Mouse (Mus musculus): ENCODE measurements around the gene Smurf2. TPM values are rescaled to one million over a fixed set of nuclear protein-coding genes. Genes with fewer than 3 reads are reported as not detected.
"Not testable (repeated sequence)": the region's sequence is repeated elsewhere in the genome, so short reads cannot be mapped to it uniquely, and the experiment has no call there.

Gene Smurf2
- total and polyA plus RNA-seq, 3 experiments = 2.2 to 28.1 (median 20.0) TPM

- peaks cover 40% of the 10 kb centered on the region for H3K4me1 ChIP-seq (ENCODE audit: insufficient read depth, low read depth, low read length)
Observed at GRCm38 (mm10) chr11:106785043-106785442, 135.5 kb downstream of the Smurf2 start.

GRCm38 (mm10) chr11:106784476-106784875, 136.0 kb downstream of the Smurf2 start:
- Histone ChIP-seq H3K27me3 (ENCODE audit: insufficient read depth, low read length) (no peaks in the 10 kb centered on the region), H3K4me1 (ENCODE audit: insufficient read depth, low read depth, low read length) (peaks cover 46% of the 10 kb centered on the region), H3K36me3 (replicated peaks) (peaks cover 66% of the 10 kb centered on the region), H3K9me3 (replicated peaks) (no peaks in the 10 kb centered on the region), H3K4me3 (ENCODE audit: low read depth, low read length) (no peak overlapping the region)
- ATAC-seq (ENCODE audit: extremely low read depth, insufficient number of reproducible peaks, low FRiP score, poor library complexity, severe bottlenecking) (no peak), DNase-seq (ENCODE audit: low spot score) (no peak)
- TF ChIP-seq GATA1 (IDR thresholded peaks at IDR 0.05; ENCODE audit: borderline replicate concordance, low read length) = no peak
- no peak for TF ChIP-seq CTCF (IDR thresholded peaks at IDR 0.05; ENCODE audit: low read depth, low read length)
- TF ChIP-seq POLR2AphosphoS5 (IDR thresholded peaks at IDR 0.05; ENCODE audit: insufficient replicate concordance, low read depth, low read length) = no peak
- no peak for TF ChIP-seq GATA2 (IDR thresholded peaks at IDR 0.05; ENCODE audit: borderline replicate concordance, low read depth, low read length)
- TF ChIP-seq TAL1 (conservative IDR thresholded peaks at IDR 0.05; ENCODE audit: low read depth, low read length) = no peak

More at GRCm38 (mm10) chr11:106785043-106785442, 135.5 kb downstream of the Smurf2 start:
- Histone ChIP-seq H3K36me3 (replicated peaks) (peaks cover 61% of the 10 kb centered on the region), H3K9me3 (replicated peaks) (no peaks in the 10 kb centered on the region), H3K4me3 (ENCODE audit: low read depth, low read length) (no peak overlapping the region), H3K27me3 (ENCODE audit: insufficient read depth, low read length) (no peaks in the 10 kb centered on the region)
- TF ChIP-seq TAL1 (conservative IDR thresholded peaks at IDR 0.05; ENCODE audit: low read depth, low read length) = no peak
- TF ChIP-seq GATA1 (IDR thresholded peaks at IDR 0.05; ENCODE audit: borderline replicate concordance, low read length) = no peak
- TF ChIP-seq GATA2 (IDR thresholded peaks at IDR 0.05; ENCODE audit: borderline replicate concordance, low read depth, low read length) = no peak
- no peak for TF ChIP-seq CTCF (IDR thresholded peaks at IDR 0.05; ENCODE audit: low read depth, low read length)
- no peak for TF ChIP-seq POLR2AphosphoS5 (IDR thresholded peaks at IDR 0.05; ENCODE audit: insufficient replicate concordance, low read depth, low read length)
- no peak for ATAC-seq (ENCODE audit: extremely low read depth, insufficient number of reproducible peaks, low FRiP score, poor library complexity, severe bottlenecking)
- DNase-seq (ENCODE audit: low spot score) = no peak

- TF ChIP-seq GATA1 (IDR thresholded peaks at IDR 0.05; ENCODE audit: borderline replicate concordance, low read length) (no peak), CTCF (IDR thresholded peaks at IDR 0.05; ENCODE audit: low read depth, low read length) (no peak), TAL1 (conservative IDR thresholded peaks at IDR 0.05; ENCODE audit: low read depth, low read length) (no peak), GATA2 (IDR thresholded peaks at IDR 0.05; ENCODE audit: borderline replicate concordance, low read depth, low read length) (no peak), POLR2AphosphoS5 (IDR thresholded peaks at IDR 0.05; ENCODE audit: insufficient replicate concordance, low read depth, low read length) (no peak; the same call in 1 of the 2 replicates)
- Histone ChIP-seq H3K4me3 (ENCODE audit: low read depth, low read length) (no peak overlapping the region; the same call in 1 of the 2 replicates), H3K4me1 (ENCODE audit: insufficient read depth, low read depth, low read length) (peaks cover 46% of the 10 kb centered on the region), H3K9me3 (replicated peaks) (no peaks in the 10 kb centered on the region), H3K27me3 (ENCODE audit: insufficient read depth, low read length) (no peaks in the 10 kb centered on the region), H3K36me3 (replicated peaks) (peaks cover 66% of the 10 kb centered on the region)
- ATAC-seq (ENCODE audit: extremely low read depth, insufficient number of reproducible peaks, low FRiP score, poor library complexity, severe bottlenecking) = no peak
- DNase-seq (ENCODE audit: low spot score) = no peak
Observed at GRCm38 (mm10) chr11:106782841-106783764, 137.4 kb downstream of the Smurf2 start.

- DNase-seq (ENCODE audit: low spot score); H3K4me3 ChIP-seq (ENCODE audit: low read depth, low read length); H3K27me3 ChIP-seq (ENCODE audit: insufficient read depth, low read length); ATAC-seq (ENCODE audit: extremely low read depth, insufficient number of reproducible peaks, low FRiP score, poor library complexity, severe bottlenecking); H3K9me3 ChIP-seq (replicated peaks): not testable (repeated sequence)
- H3K36me3 ChIP-seq (replicated peaks) = peaks cover 65% of the 10 kb centered on the region
- peaks cover 53% of the 10 kb centered on the region for H3K4me1 ChIP-seq (ENCODE audit: insufficient read depth, low read depth, low read length)
Observed at GRCm38 (mm10) chr11:106782271-106782670, 138.2 kb downstream of the Smurf2 start.

- TF ChIP-seq GATA1 (IDR thresholded peaks at IDR 0.05; ENCODE audit: borderline replicate concordance, low read length) (no peak), POLR2AphosphoS5 (IDR thresholded peaks at IDR 0.05; ENCODE audit: insufficient replicate concordance, low read depth, low read length) (no peak), CTCF (IDR thresholded peaks at IDR 0.05; ENCODE audit: low read depth, low read length) (no peak), GATA2 (IDR thresholded peaks at IDR 0.05; ENCODE audit: borderline replicate concordance, low read depth, low read length) (no peak), TAL1 (conservative IDR thresholded peaks at IDR 0.05; ENCODE audit: low read depth, low read length) (no peak)
- Histone ChIP-seq H3K4me1 (ENCODE audit: insufficient read depth, low read depth, low read length) (peaks cover 48% of the 10 kb centered on the region), H3K27me3 (ENCODE audit: insufficient read depth, low read length) (no peaks in the 10 kb centered on the region), H3K9me3 (replicated peaks) (no peaks in the 10 kb centered on the region), H3K36me3 (replicated peaks) (peaks cover 67% of the 10 kb centered on the region), H3K4me3 (ENCODE audit: low read depth, low read length) (no peak overlapping the region)
- ATAC-seq (ENCODE audit: extremely low read depth, insufficient number of reproducible peaks, low FRiP score, poor library complexity, severe bottlenecking) (no peak), DNase-seq (ENCODE audit: low spot score) (no peak)
Observed at GRCm38 (mm10) chr11:106780590-106781220, 139.8 kb downstream of the Smurf2 start.

- Histone ChIP-seq H3K36me3 (replicated peaks) (peaks cover 67% of the 10 kb centered on the region), H3K27me3 (ENCODE audit: insufficient read depth, low read length) (no peaks in the 10 kb centered on the region), H3K4me1 (ENCODE audit: insufficient read depth, low read depth, low read length) (peaks cover 43% of the 10 kb centered on the region), H3K9me3 (replicated peaks) (no peaks in the 10 kb centered on the region), H3K4me3 (ENCODE audit: low read depth, low read length) (peak overlapping the region; percentile 91; the same call in 1 of the 2 replicates)
- no peak for TF ChIP-seq GATA1 (IDR thresholded peaks at IDR 0.05; ENCODE audit: borderline replicate concordance, low read length)
- no peak for TF ChIP-seq POLR2AphosphoS5 (IDR thresholded peaks at IDR 0.05; ENCODE audit: insufficient replicate concordance, low read depth, low read length)
- no peak for TF ChIP-seq GATA2 (IDR thresholded peaks at IDR 0.05; ENCODE audit: borderline replicate concordance, low read depth, low read length)
- no peak for TF ChIP-seq TAL1 (conservative IDR thresholded peaks at IDR 0.05; ENCODE audit: low read depth, low read length)
- no peak for TF ChIP-seq CTCF (IDR thresholded peaks at IDR 0.05; ENCODE audit: low read depth, low read length)
- ATAC-seq (ENCODE audit: extremely low read depth, insufficient number of reproducible peaks, low FRiP score, poor library complexity, severe bottlenecking) (no peak), DNase-seq (ENCODE audit: low spot score) (no peak)
Observed at GRCm38 (mm10) chr11:106780089-106780425, 140.5 kb downstream of the Smurf2 start.
